Mouse (Mus musculus) urinary bladder, postnatal 4 days (tissue): Measurements from ENCODE around the gene Nkx6-2.

Experiments used
- DNase-seq, 2 experiments: peaks; one replicate each; pipeline ENCODE4 v3.0.0; 2021 to 2022; ENCODE audit warnings: low spot score in 2 of 2

Nkx6-2 gene

DNA sequence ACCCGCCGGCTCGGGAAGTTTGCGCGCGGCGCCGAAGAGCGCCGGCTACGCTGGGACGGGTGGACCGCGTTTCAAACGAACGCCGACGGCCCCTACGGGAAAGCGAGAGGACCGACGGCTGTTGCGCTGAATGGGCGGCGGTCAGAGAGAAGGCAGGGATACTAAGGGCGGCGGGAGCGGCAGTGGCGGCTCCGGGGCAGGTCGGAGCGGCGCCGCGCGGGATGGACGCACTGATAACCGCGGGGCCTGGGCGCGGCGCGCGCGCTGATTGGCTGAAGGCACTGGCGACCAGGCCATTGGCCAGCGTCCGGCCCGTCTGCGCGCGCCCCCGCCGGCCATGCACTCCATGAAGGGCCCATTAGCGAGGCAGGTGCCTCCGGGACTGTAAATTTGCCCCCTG is at the start of gene Nkx6-2:
Nkx6-2 (minus strand) TSS at position 203 of the 400 bp plus-strand sequence.
- no peak for DNase-seq

DNA sequence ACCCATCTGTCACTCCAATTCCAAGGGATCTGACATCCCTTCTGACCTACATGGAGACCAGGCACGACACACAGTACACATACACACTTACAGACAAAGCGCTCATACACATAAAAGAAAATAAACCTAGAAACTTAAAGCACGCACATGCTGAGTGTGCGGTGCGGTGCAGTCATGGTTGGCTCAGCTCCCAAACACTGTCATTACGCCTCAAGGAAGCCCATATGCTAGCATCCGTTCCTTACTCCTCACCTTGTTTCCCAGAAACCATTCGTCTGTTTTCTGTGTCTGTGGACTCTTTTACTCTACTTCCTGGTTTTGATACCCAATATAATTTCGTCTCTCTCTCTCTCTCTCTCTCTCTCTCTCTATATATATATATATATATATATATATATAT is 42.6 kb upstream of the Nkx6-2 start:
- no peak for DNase-seq

DNA sequence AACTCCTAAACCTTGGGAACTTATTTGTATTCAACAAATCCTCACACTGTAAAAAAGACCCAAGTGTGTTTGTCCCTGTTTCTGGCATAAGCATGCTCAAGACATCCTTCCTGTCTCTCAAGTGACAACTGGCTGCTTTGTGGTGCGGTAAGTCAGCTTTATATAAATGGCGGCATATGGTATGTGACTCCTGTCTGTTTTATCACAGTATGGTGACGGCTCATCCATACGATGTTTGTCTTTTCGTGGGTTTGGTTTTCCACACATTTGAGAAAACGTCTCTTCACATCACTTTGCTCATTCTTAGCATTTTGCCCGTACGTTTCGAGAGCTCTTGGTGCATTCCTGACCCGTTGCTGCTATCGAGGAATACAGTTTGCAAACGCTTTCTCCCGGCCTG is 40.0 kb upstream of the Nkx6-2 start:
- DNase-seq: no peak

DNA sequence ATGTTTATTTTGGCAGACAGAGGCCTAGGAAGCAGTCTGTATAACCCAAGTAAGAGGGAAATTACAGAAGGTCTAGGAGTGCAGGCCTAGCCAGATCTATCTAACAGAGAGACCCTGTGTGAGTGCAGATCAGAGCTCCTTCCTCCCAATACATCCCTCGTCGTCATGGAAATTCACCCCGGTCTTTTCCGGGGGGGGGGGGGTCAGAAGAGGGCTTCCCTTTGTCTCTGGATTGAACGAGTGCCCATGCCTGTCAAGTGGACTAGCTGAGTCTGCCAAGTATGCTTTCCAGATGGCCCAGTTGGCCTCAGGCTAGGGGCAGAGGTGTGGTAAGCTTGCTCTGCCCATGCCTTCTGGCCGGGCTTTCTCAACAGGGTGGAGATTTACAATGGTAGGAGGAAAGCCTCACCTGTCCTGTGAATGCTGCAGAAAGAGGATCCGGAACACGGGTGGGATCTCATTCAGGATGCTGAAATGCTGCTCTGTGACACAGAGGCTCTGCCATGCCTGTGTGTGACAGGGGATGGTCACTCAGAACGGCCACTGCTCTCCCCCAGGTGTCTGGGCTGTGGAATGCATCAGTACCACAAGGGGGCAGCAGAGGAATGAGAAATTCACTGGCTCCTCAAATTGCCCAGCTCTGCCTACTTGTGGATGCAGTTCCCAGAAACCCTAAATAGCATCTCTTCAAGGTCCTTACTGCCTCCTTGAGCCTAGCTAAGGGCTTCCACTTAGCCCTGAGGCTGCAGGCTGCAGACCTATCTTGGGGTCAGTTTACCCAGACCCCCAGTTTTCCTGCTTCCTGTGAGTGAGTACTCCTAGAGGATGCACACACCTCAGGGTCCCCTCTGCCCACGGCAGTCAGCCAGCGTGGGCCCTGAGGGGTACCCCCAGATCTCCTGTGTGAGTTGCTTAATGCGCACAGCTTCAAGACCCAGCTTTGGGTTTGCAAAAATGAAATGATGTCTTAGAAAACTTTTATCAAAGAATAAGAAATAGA is 33.5 kb upstream of the Nkx6-2 start:
- peak in 1 of 2 experiments; percentile 70 for DNase-seq

DNA sequence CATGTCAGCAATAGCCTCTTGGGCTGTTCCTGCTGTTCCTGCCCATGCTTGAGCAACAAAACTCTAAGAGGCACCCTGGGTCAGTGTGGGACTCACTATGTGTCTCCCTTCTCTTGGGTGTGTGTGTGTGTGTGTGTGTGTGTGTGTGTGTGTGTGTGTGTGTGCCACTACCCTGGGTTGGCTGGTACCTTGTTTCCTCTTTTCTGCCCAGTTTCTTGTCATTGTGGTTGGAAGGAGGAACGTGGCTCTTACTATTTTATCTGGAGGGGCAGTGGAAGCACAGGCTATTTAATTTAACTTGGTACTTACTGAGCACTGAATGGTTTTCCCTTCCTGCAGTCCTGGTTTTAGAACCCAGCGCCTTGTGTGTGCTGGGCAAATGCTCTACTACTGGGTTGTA is 27.7 kb upstream of the Nkx6-2 start:
- DNase-seq: no peak

DNA sequence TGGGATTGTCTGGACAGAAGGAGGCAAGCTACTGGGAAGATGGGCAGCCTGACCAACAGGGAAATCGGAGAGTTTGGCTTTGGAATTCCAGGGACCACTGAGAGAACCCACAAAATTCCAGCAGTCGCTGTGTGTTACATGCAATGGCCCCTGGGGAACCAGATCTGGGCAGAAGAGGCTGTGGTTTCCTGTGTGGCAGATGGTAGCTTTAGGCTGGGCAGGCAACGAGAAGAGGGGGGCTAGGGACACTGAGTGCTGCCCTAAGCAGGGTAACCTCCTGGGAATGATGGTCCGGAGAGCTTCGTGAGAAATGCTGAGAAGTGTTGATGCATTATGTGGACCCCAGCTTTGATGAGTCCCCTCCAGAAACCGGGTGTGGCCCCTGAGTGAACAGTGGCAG is 13.3 kb upstream of the Nkx6-2 start:
- DNase-seq: no peak

DNA sequence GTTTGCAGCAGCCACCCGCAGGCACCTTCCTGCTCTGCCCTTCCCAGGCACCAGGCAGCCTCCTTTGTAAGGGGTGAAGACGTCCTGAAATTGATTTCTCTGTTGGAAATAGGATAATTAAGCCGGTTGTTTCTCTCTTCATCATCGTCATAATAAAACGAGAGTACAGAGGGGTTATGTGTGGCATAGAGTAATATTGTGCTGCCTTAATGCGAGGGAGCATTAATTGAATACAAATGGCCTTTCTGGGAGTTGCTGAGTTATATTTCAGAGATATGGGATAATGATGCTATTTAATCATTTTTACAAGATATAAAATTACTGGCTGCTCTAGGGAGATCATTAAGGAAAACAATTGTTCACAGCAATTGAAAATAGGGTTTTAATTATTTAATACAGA is 12.7 kb upstream of the Nkx6-2 start:
- DNase-seq: no peak

DNA sequence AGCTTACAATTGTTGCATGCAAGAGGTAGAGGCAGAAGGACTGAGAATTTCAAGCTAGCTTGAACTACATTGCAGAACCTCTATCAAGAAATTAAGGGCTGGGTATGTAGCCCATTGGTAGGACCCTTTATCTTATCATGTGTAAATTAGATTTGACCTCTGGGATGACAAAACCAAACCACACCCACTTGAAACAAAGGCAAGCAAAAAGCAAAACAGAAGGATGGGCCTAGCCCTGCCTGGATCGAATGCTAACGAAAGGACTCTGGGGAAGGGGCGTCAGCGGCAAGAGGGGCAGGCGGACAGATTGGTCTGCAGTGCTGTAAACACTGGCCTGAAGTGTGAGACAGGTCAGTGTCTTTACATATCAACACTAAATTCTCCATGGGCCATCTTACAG is 8.7 kb upstream of the Nkx6-2 start:
- DNase-seq: no peak

DNA sequence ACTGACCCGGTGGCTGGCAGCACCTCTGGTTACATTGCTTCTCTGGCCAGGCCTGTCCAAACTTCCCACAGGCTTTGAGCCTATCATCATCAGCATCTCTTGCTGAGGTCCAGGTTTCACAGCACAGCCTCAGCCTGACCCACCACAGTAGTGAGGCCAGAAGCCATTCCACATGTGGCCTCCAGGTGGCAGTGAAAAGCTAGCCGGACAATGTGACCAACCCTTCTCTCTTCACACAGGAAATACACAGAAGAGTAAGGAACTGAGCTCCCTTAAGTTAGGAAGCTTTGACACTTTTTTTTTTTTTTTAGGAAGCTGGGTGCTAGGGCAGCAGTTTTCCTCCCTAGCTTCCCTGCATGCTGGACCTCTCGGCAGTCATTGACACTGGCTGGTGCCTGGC is 7.7 kb upstream of the Nkx6-2 start:
- DNase-seq: no peak

DNA sequence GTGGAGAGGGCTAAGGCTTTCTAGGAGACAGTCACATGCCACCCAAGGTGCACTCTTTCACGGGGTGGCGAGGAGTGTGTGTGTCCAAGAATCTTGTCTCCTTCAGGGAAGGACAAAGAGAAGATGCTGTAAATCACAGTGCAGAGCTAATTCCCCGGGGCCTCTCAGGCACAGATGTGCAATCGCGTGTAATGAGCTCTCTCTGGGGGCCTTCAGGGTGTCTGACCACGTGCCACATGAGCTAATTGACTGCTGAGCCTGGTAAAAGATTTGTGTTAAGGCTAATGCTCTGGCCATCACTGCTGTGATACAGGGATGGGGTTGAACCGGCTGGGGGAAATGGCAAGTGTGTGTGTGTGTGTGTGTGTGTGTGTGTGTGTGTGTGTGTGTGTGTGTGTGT is 5.3 kb upstream of the Nkx6-2 start:
- DNase-seq: no peak

DNA sequence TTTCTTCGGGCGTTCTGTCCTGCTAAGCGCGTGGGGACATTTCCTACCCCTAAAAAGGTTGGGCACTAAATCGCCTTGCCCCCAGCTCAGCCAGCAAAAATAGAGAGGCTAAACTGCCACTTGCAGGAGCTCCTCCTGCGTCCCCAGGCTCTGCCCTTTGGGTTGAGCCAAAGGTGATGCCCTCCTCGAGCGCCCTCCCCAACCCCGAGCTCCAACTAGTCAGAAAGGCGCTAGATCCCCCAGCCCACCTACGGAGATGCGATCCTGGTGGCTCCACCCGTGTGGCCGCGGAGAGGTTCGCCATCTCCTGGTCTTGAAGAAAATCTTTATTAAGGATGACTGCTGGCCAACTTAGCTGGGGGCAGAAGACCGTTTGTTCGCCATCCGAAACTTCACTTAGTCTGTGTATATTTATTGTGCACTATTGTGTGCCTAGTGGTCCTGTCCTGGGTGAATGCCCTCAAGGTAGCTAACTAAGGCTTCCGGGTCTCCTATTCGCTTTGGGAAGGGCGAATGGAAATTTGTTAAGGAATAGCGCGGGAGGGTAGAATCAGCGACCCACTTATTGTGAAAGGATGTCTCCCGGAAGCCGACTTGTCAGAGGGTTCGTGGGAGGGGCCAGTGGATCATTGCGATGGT is 2.7 kb upstream of the Nkx6-2 start:
- no peak for DNase-seq

DNA sequence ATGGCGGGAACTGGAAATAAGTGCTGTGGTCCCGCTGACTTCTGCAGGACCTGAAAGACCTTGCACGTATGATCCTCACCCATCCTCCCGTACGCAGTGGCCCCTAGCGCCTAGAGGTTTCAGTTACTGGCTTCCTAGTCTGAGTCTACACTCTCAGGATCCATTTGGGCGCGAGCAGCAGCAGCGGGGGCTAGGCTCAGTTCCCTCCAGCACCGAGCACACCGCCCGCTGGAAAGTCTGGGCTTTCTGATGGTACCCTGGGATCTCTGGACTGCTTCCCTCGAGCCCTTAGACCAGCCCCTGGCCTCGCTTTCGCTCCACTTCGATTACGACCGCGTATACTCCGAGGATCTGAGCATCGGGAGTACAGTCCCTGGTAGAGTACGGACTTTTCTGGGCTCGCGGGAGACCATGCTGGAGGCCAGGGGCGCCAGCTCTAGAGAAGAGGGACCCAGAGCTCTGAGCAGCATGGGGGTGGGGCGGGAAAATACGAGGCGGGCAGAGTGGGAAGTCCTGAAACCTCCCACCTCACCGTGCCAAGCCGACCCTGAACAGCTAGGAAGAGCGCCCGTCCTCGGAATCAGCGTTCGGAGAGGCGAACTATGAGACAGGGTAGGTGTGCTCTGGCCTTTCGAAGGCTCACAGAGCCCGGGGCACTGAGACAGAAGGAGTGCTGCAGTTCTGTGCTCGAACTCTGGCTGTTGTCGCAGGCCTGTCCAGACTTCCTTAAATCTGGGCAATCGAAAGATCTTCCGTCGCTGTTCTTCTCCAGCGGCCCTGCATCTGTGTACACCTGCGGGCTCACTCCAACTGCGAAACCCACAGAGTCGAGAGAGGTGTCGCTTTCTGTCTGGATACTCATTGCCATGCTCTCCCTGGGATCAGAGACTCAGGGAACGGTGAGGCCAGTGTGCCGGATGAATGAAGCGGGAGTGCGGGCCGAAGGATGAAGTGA is 1.9 kb upstream of the Nkx6-2 start:
- DNase-seq: no peak

DNA sequence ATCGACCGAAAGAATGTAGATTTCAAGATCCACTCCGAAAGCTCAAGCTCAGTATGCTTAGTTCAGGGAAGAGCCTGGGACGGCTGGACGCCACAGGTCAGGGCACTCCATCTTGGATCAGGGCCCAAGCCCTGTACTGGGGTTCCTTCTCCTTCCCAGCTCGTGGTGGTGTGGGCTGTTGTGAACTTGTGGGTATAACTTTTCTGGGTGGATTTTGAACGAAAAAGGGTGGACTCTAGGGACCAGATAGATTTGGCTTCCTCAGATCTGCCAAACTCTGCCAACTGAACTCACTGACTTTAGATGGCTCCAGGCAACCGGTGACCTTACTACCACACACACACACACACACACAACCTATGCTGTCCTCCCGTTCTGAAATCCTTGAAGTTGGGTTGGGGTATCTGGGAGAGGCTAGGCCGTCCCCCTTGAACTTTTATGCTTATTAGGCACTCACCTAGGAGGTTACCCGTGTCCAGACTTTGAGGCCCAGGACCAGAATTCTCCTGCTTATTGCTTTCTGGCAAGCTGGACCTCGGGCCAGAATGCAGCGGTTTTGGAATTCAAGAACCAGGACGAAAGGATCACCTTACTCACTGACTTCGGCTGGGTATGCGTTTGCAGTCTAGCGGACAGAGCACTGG is 619 bp upstream of the Nkx6-2 start:
- DNase-seq: no peak

DNA sequence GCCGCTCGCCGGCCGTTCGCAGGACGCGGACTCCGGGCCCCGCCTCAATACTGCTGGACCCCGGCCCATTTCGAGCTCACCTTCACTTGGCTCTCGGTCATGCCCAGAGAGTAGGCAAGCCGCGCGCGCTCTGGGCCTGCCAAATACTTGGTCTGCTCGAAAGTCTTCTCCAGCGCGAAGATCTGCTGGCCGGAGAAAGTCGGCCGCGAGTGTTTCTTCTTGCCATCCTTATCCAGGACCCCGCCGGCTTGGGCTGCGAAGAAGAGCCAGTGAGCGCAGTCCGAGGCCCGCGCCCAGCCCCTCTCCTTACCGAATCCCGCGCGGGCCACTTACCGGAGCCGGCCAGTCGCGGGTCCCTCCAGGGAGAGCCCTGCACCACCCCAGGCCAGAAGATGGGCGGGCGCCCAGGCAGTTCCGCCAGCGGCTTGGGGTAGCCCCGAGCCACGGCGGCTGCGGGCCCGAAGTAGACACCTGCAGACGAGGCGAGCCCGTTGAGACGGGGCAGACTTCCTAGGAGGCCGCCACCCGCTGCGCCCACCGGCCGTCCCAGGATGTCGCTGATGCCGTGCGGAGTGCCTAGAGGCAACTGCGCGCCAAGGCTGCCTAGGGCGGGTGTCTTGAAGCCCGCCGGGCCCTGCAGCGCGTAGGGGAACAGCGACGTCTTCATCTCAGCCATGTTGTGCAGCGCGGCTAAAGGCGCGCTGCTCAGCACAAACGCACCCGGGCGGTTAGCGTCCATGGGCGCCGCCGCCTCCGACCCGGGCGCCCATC is 611 bp downstream of the Nkx6-2 start:
- no peak for DNase-seq

DNA sequence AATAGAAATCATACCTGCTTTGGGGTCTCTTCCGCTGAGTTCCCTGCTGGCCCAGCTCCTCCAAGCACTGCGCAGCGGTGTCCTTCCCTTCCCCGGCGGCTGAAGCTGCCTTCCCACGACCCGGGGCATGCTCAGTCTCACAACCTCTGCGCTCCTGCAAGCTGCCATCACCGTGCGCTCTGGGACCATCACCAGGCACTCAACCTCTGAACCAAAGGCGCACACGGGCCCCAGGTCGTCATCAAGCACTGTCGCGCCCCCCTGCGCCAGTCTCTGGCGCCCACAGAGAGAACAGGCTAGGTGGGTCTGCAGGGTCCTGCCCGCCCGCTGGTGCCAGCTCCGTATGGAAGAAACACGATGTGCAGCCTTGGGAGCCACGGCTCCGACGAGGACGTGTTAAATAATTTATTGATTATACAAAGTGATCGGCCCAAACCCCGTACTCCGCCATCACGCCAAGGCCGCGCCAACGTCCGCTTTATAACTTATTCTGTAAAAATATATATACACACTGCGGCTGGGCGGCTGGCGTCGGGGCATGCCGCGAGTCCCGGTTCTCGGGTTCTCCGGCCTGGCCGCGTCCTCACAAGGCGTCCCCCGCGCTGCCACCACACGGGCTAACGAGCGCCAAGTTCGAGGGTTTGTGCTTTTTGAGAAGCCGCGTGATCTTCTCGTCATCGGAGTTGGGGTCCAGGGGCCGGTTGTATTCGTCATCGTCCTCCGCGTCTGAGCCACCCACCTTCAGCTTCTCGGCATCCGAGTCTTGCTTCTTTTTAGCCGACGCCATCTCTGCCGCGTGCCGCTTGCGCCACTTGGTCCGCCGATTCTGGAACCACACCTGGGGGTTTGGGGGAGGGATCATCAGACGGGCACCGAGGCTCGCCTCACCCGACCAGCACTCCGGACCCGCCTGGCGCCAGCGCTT is 1.5 kb downstream of the Nkx6-2 start:
- no peak for DNase-seq

DNA sequence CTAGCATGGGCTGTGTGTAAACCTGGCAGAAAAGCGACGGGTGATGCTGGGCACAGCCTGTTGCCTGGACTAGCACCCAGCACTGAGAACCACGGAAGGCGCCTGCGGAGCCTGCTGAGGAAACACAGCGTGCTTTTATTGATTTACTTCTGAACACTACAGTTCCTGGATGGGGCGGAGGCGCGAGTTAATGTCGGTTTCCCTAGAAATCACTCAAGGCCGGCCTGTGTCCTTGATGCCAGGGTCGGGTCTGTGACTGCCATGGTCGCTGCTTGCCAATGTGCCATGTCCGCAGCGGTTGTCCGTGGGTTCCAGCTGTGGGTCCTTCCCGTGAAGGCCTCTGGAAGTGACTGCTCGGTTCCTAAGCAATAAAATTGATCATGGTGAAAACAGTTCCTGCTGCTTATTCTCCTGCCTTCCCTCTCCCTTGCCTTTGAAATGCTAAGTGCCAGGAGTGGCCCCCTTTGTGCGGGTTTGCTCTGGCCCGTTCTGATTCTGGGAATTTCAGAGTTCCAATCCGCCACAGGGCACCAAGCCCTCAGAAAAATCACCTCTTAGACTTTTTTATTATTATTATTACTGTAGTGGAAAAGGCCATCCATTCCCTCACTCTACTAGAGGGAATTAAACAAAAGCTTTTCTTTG is 3.2 kb downstream of the Nkx6-2 start:
- DNase-seq: no peak

DNA sequence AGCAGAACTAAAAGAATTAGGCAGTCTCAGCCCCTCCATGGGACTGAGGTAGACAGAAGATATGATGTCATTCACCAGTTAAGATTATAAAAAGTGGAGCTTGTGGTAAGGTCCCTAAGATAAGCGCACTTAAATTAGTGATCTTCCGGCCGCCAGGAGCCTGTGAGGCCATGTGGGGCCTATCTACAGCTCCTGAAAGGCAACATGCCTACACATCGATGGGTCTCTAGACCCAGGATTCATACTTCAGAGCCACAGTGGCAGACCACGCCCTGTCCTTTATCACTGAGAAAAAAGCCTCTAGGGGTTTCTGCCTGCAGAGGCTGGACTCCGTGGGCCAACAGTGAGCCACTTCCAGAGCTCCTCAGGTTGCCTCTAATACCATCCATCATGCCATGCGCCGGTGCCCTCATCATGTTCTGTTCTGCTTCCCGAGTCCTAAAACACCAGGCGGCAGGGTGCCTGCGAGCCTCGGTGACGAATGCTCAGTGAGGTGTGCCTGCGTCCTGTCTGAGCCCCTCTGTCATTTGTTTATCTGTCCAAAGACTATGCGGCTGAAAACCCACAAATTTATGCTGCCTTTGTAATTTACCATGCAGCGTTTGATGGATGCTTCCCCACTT is 6.4 kb downstream of the Nkx6-2 start:
- DNase-seq: no peak

DNA sequence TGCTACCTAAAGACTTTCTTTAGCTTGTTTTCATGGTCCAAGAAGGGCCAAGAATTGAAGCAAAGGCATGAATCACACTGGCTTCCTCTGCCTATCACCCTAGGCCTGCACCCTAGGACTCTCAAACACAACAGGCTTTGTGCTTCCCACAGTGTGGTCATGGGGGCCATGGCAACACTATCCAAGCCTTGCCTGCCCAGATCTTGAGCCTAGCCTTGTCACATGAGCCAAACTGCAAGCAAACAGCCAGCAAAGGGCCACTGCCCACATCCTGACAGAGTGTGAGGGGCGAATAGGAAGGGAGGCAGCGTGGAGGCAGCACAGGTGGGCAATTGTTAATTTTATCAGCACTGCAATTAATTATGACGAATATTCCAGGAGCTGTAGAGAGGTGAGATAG is 9.9 kb downstream of the Nkx6-2 start:
- no peak for DNase-seq

DNA sequence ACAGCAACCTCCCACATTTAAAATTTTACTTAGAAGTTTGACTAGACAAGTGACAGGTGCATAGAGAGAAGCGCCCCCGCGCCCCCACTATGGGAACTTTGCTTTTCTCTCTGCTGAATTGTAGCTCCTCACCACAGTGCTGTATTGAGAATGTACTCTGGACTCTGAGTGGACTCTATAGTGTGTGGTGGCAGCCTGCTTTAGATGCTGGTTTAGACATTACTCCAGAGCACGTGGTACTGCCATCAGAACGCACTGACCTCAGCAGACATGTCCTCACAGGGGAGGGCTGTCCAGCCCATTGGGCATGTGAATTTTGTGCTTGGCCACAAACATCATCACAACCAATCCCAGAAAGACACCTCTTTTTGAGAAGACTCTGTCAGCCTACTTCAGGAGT is 11.8 kb downstream of the Nkx6-2 start:
- DNase-seq: no peak
